Mouse (Mus musculus) activated CD4-positive, CD25-positive, alpha-beta regulatory T cell, adult 4 months (primary cell): Measurements from ENCODE around the gene Sertad2. TPM values are rescaled to one million over a fixed set of nuclear protein-coding genes. Genes with fewer than 3 reads are reported as not detected.
A peak's percentile ranks its signal among the peaks of the same experiment; 100 is the strongest.

Experiments used
- ATAC-seq: one replicate; pipeline ENCODE4 v1.8.0; 2017
- polyA plus RNA-seq, 2 experiments: library from polyadenylated mRNA; unstranded; fragments of 100-300 nt; shearing (Covaris generic); gene quantifications; one replicate each; pipeline ENCODE4 v1.2.1; 2017

The Sertad2 gene
- polyA plus RNA-seq, 2 experiments from 2014 or later: 12.1 to 12.2 TPM

- no peak for ATAC-seq
Observed at GRCm38 (mm10) chr11:20604119-20604518, 61.1 kb downstream of the Sertad2 start.

GRCm38 (mm10) chr11:20605613-20606012 lies 62.6 kb downstream of the Sertad2 start:
- ATAC-seq: no peak

GRCm38 (mm10) chr11:20608442-20608841 lies 65.4 kb downstream of the Sertad2 start:
- ATAC-seq: no peak

GRCm38 (mm10) chr11:20613223-20613622 lies 70.2 kb downstream of the Sertad2 start:
- no peak for ATAC-seq

- peak; percentile 75 for ATAC-seq
Observed at GRCm38 (mm10) chr11:20616103-20616502, 73.0 kb downstream of the Sertad2 start.

GRCm38 (mm10) chr11:20627146-20627545 lies 84.1 kb downstream of the Sertad2 start:
- no peak for ATAC-seq

GRCm38 (mm10) chr11:20628216-20628615 lies 85.2 kb downstream of the Sertad2 start:
- ATAC-seq: no peak

GRCm38 (mm10) chr11:20629700-20630099 lies 86.6 kb downstream of the Sertad2 start:
- ATAC-seq: no peak

- ATAC-seq: peak; percentile 61
Observed at GRCm38 (mm10) chr11:20631026-20631940, 88.2 kb downstream of the Sertad2 start.

- peak; percentile 58 for ATAC-seq
Observed at GRCm38 (mm10) chr11:20631941-20632618, 89.0 kb downstream of the Sertad2 start.

GRCm38 (mm10) chr11:20632619-20632965 lies 89.5 kb downstream of the Sertad2 start:
- ATAC-seq: peak; percentile 33

- no peak for ATAC-seq
Observed at GRCm38 (mm10) chr11:20634543-20634942, 91.5 kb downstream of the Sertad2 start.

GRCm38 (mm10) chr11:20635646-20636045 lies 92.6 kb downstream of the Sertad2 start:
- no peak for ATAC-seq

- no peak for ATAC-seq
Observed at GRCm38 (mm10) chr11:20636114-20636513, 93.1 kb downstream of the Sertad2 start.

- no peak for ATAC-seq
Observed at GRCm38 (mm10) chr11:20637060-20637459, 94.0 kb downstream of the Sertad2 start.

- peak; percentile 44 for ATAC-seq
Observed at GRCm38 (mm10) chr11:20638841-20639240, 95.8 kb downstream of the Sertad2 start.

GRCm38 (mm10) chr11:20639918-20640447 lies 96.9 kb downstream of the Sertad2 start:
- ATAC-seq: no peak

- ATAC-seq: no peak
Observed at GRCm38 (mm10) chr11:20642321-20642720, 99.3 kb downstream of the Sertad2 start.

GRCm38 (mm10) chr11:20643161-20643560 lies 100.1 kb downstream of the Sertad2 start:
- ATAC-seq: no peak

GRCm38 (mm10) chr11:20644166-20644565 lies 101.1 kb downstream of the Sertad2 start:
- ATAC-seq: no peak

- ATAC-seq: no peak
Observed at GRCm38 (mm10) chr11:20644872-20645271, 101.8 kb downstream of the Sertad2 start.

- ATAC-seq: no peak
Observed at GRCm38 (mm10) chr11:20645521-20645920, 102.5 kb downstream of the Sertad2 start.

GRCm38 (mm10) chr11:20646142-20646541 lies 103.1 kb downstream of the Sertad2 start:
- ATAC-seq: no peak
